Comparison of ENCODE assay signal across 8 mouse cellular contexts in genomic region chr8:119798170-119798964, GRCm38 (mm10). TPM values are rescaled to one million over a fixed set of nuclear protein-coding genes. Genes with fewer than 3 reads are reported as not detected.
DNase-seq lines count a peak whose midpoint lies in the region; ATAC-seq lines count a peak whose summit lies in the region.

No protein-coding gene starts in this region.

- no peaks in the 10 kb centered on the region for H3K36me3 ChIP-seq in forebrain, embryonic 16.5 days (ENCODE audit: control insufficient read depth, insufficient read depth)

- peak; percentile 81 for ATAC-seq in CD4-positive, CD25-positive, alpha-beta regulatory T cell, adult 4 months
- peak; percentile 79 for ATAC-seq in forebrain, embryonic 16.5 days

- H3K27me3 ChIP-seq in forebrain, embryonic 16.5 days (replicated peaks; ENCODE audit: control insufficient read depth, insufficient read depth, low read length): no peaks in the 10 kb centered on the region

- H3K4me3 ChIP-seq in forebrain, embryonic 16.5 days (replicated peaks; ENCODE audit: low read length): no peak overlapping the region

- no peaks in the 10 kb centered on the region for H3K9me3 ChIP-seq in forebrain, embryonic 16.5 days (ENCODE audit: control insufficient read depth, low read length)

- H3K4me2 ChIP-seq in forebrain, embryonic 16.5 days (ENCODE audit: low read length): peak overlapping the region; percentile 35

- intact Hi-C loops in left cerebral cortex, postnatal 14 days (cut with DNase I): no loop called here

- H3K27ac ChIP-seq in forebrain, embryonic 16.5 days (ENCODE audit: low read length): peak overlapping the region; percentile 81

- DNase-seq in WW6 (ENCODE audit: low read depth, low spot score): peak; percentile 50
- peak; percentile 87 for DNase-seq in induced T-regulatory cell, adult 2 months (ENCODE audit: low read depth)
- DNase-seq in left cerebral cortex, postnatal 14 days (ENCODE audit: low spot score in 2 of 2): peak; percentile 77 to 96
- DNase-seq in mesoderm, embryonic 11.5 days (ENCODE audit: low read depth, low spot score): peak; percentile 72
- DNase-seq in skeletal muscle tissue, adult 2 months (ENCODE audit: low read depth, low spot score): peak; percentile 27
- no peak for DNase-seq in urinary bladder, postnatal 25 days (ENCODE audit: low spot score)

- peak overlapping the region; percentile 7; the same call in 1 of the 2 replicates for H3K9ac ChIP-seq in forebrain, embryonic 16.5 days (replicated peaks; ENCODE audit: low read depth, low read length)

- peaks cover 21% of the 10 kb centered on the region for H3K4me1 ChIP-seq in forebrain, embryonic 16.5 days (replicated peaks; ENCODE audit: control insufficient read depth, insufficient read depth, low read length)

- WGBS in forebrain, embryonic 16.5 days: 9% methylated on average over 15 of the region's 15 CpGs

RNA-seq across cellular contexts. Expression of gene Tldc1, which starts 20.2 kb away (rescaled TPM):
- 10 to 100 TPM in 1 of 2 experiments, 1 to 10 TPM in 1; 6.5 to 14.3 TPM for polyA plus RNA-seq in CD4-positive, CD25-positive, alpha-beta regulatory T cell, adult 4 months (2017; shearing (Covaris generic))
- 15.3 and 16.1 TPM in 2 replicates for polyA plus RNA-seq in forebrain, embryonic 16.5 days (2015; fragmentation: Nextera tagmentation; extraction: Ambion mirVana)
- total RNA-seq in left cerebral cortex, postnatal 14 days (2021): 10 to 100 TPM; 17.3 to 19.0 TPM

RNA-seq across cellular contexts. Expression of gene Cotl1, which starts 42.0 kb away (rescaled TPM):
- 100 to 1,000 TPM; 131 to 191 TPM for polyA plus RNA-seq in CD4-positive, CD25-positive, alpha-beta regulatory T cell, adult 4 months (2017; shearing (Covaris generic))
- polyA plus RNA-seq in forebrain, embryonic 16.5 days (2015; fragmentation: Nextera tagmentation; extraction: Ambion mirVana): 119 and 147 TPM in 2 replicates
- total RNA-seq in left cerebral cortex, postnatal 14 days (2021): 10 to 100 TPM; 65.0 to 67.4 TPM
